Mouse (Mus musculus) thymus, adult 2 months (tissue): ENCODE measurements around the gene Sh3kbp1. TPM values are rescaled to one million over a fixed set of nuclear protein-coding genes. Genes with fewer than 3 reads are reported as not detected.

Source experiments
- DNase-seq: peaks from one replicate; pipeline ENCODE4 v3.0.0; 2021
- H3K27ac ChIP-seq: fragments of 200-500 bp; 2 replicates; pipeline ENCODE4 v1.5.1; 2012; ENCODE audit warnings: low read length, control low read depth; ENCODE audit not compliant: control insufficient read depth, insufficient read depth
- H3K27me3 ChIP-seq: fragments of 200-500 bp; 2 replicates; pipeline ENCODE4 v1.6.1; 2012; ENCODE audit warnings: mild to moderate bottlenecking, low read length, moderate library complexity, mixed read lengths; ENCODE audit not compliant: control insufficient read depth, insufficient read depth
- H3K36me3 ChIP-seq: fragments of 200-500 bp; 2 replicates; pipeline ENCODE4 v1.6.1; 2012; ENCODE audit warnings: mild to moderate bottlenecking, low read length, moderate library complexity; ENCODE audit not compliant: control insufficient read depth, insufficient read depth
- H3K4me1 ChIP-seq: fragments of 200-500 bp; replicated peaks from 2 replicates; pipeline ENCODE4 v1.6.1; 2012; ENCODE audit warnings: low read length; ENCODE audit not compliant: control insufficient read depth, insufficient read depth
- H3K4me3 ChIP-seq: fragments of 200-500 bp; 2 replicates; pipeline ENCODE4 v1.5.1; 2012; ENCODE audit warnings: mild to moderate bottlenecking, low read length, control low read depth, moderate library complexity; ENCODE audit not compliant: control insufficient read depth, insufficient read depth
- CTCF ChIP-seq: fragments of 200-500 bp; IDR thresholded peaks from 2 replicates; pipeline ENCODE4 v1.5.1; 2012; ENCODE audit warnings: mild to moderate bottlenecking, control low read depth, low read length, moderate library complexity, borderline replicate concordance; ENCODE audit not compliant: control insufficient read depth, poor library complexity, insufficient read depth; ENCODE audit errors: extremely low read depth
- POLR2A ChIP-seq: fragments of 200-500 bp; IDR thresholded peaks from 2 replicates; pipeline ENCODE4 v1.6.1; 2012; ENCODE audit warnings: mild to moderate bottlenecking, low read length, control low read depth, moderate library complexity; ENCODE audit not compliant: control insufficient read depth, poor library complexity, insufficient read depth; ENCODE audit errors: extremely low read depth
- WGBS: fragments of 180-500 bp; shearing (Covaris S2); methylation state at CpG from one replicate; pipeline ENCODE4 v1.1.7; 2018; 5-methylcytosine and 5-hydroxymethylcytosine counted together
- polyA plus RNA-seq: library from polyadenylated mRNA; depleted of rRNA; stranded (reverse); fragments of >200 nt; gene quantifications from 2 replicates; pipeline ENCODE4 v1.2.3, GENCODE M21; 2012

Gene Sh3kbp1
- polyA plus RNA-seq, 1 experiment, result 114 TPM

DNA sequence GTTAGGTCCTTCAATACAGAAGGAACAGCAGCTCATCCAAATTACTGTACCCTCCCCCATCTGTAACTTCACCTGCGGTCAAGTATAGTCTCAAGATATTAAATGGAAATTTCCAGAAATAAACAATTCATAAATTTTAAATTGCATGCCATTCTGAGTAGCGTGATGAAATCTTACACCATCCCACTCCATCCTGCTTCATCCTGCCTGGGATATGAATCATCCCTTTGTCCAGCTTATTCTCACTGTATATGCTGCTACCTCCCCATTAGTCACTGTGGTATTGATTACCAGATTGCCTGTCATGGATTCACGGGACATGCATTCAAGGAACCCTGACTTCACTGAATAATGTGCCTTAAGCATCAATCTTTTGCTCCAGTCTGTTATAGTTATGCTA, 104.3 kb downstream of the Sh3kbp1 start:
- peaks cover 6% of the 10 kb centered on the region; the same call in 1 of the 2 replicates for H3K4me1 ChIP-seq
- no peak overlapping the region for H3K27ac ChIP-seq
- H3K27me3 ChIP-seq, result no peaks in the 10 kb centered on the region
- no peak for DNase-seq
- no peaks in the 10 kb centered on the region for H3K36me3 ChIP-seq
- WGBS, result 92% methylated on average over 3 of the region's 3 CpGs
- no peak overlapping the region for H3K4me3 ChIP-seq
- no peak for TF ChIP-seq CTCF
- no peak for TF ChIP-seq POLR2A

DNA sequence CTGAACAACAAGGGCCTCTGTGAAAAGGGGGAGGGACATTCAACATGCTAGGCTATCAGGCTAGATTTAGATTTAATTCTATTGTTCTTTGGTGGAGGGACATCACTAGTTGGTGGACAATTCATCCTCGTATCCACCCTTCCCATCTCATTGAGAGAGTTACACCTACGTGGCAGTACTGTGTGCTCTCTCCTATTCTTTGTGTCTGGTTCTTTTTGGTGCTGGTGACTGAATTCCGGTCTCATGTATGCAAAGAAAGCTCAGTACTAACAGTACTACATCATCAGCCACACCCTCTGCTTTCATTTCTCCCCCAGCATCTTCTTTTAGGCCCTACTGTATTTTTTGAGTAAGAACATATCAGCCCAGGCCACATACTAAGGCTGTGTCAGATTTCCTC, 105.8 kb downstream of the Sh3kbp1 start:
- WGBS, result 89% methylated on average over 3 of the region's 3 CpGs
- no peak overlapping the region for H3K27ac ChIP-seq

DNA sequence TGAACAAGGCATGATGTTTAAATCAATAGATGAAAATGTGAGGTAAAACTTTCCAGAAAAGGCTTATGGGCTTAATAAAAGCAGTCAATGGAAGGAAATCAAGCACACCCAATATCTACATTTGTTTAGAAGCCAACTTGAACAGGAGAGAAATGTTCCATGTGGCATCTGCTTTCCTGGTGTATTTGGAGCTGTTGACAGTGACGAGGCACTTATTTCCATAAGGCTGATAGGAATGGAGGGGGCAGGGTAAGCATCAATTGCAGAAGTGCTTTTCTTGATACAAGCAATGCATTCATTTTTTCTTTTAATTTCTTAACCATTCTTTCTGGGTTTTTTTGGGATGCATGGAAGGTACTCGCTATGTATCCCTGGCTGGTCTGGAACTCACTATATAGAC, 106.9 kb downstream of the Sh3kbp1 start:
- Histone ChIP-seq H3K4me3 (no peak overlapping the region), H3K27me3 (no peaks in the 10 kb centered on the region), H3K36me3 (no peaks in the 10 kb centered on the region), H3K4me1 (peaks cover 6% of the 10 kb centered on the region; the same call in 1 of the 2 replicates), H3K27ac (no peak overlapping the region)
- no peak for TF ChIP-seq POLR2A
- no peak for TF ChIP-seq CTCF
- WGBS, result 96% methylated on average over 2 of the region's 2 CpGs
- no peak for DNase-seq

More for the DNA sequence above, 105.8 kb downstream of the Sh3kbp1 start:
- Histone ChIP-seq H3K4me1 (peaks cover 6% of the 10 kb centered on the region; the same call in 1 of the 2 replicates), H3K4me3 (no peak overlapping the region), H3K36me3 (no peaks in the 10 kb centered on the region), H3K27me3 (no peaks in the 10 kb centered on the region)
- TF ChIP-seq POLR2A (no peak), CTCF (no peak)
- DNase-seq, result no peak

DNA sequence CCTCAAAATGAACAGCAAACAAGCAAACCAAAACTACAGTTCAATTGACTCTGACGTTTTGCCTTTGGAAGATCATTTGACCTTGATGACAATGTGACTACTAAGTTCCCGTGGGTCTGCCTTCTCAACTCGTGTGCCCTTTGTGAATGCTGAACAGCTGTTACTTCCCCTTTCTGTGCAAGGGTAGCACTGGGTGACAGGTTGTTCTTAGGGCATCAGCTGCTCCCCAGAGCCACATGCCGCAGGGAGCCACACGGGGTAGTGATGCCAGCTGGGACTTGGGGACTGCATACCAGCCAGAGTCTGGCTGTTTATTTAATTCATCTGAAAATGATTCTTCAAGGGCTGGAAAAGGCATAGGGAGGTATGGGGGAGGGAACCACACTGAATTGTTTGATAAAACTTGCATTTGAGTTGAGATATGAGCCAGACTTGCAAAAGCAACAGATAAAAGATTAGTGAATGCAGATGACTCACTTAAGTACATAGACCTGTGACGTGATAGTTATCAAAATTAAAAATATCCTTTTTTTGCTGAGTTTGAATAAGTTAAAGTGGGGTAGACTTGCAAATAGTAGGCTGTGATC, 108.5 kb downstream of the Sh3kbp1 start:
- DNase-seq, result peak; percentile 30
- 7% methylated on average over 6 of the region's 6 CpGs for WGBS

DNA sequence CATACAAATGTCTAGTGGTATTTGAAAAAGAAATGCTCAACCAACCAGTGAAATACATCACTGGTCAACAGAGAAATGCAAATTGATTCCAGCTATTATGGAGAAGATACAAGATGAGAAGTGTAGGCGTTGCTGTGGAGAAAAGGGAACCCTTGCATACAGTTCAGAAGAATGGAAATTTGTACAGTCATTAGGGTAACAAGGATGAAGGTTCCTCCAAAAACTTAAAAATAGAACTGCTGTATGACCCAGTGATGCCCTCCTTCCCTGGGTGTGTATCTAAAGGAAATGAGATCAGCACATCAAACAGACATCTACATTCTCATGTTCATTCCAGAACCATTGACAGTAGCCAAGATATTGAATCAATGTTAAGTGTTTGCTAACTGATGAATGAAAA, 110.3 kb downstream of the Sh3kbp1 start:
- DNase-seq, result no peak
- H3K27me3 ChIP-seq, result no peaks in the 10 kb centered on the region
- no peak overlapping the region for H3K27ac ChIP-seq
- WGBS, result 90% methylated on average over 1 of the region's 1 CpGs
- TF ChIP-seq POLR2A (no peak), CTCF (no peak)
- no peak overlapping the region for H3K4me3 ChIP-seq
- H3K36me3 ChIP-seq, result 0 out of 2 replicates have a peak, but pooled peaks cover 3% of the 10 kb centered on the region
- peaks cover 5% of the 10 kb centered on the region for H3K4me1 ChIP-seq

More for the DNA sequence above, 108.5 kb downstream of the Sh3kbp1 start:
- H3K27ac ChIP-seq, result no peak overlapping the region
- TF ChIP-seq POLR2A (no peak), CTCF (no peak)
- peaks cover 6% of the 10 kb centered on the region for H3K4me1 ChIP-seq
- H3K27me3 ChIP-seq, result no peaks in the 10 kb centered on the region
- no peaks in the 10 kb centered on the region for H3K36me3 ChIP-seq
- no peak overlapping the region for H3K4me3 ChIP-seq

DNA sequence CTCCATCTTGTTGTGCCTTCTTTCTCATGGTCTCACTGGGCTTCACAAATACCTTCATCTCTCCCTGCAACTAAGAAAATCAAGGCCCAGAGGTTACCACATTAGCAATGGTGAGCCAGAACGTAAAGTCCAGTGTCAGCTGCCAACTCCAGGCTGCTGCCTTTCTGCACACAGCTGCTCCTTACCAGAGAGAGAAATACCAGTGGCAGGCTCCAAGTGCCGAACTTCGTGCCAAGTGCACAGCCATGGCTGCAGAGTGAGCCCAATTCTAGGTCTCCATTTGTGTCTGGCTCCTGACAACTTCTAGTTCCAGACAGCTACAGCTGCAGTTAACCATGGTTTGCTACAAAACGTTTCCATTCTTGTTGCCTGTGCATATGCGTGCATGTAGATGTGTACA, 117.0 kb downstream of the Sh3kbp1 start:
- H3K27me3 ChIP-seq, result no peaks in the 10 kb centered on the region
- H3K4me3 ChIP-seq, result no peak overlapping the region
- H3K4me1 ChIP-seq, result no peaks in the 10 kb centered on the region; the same call in 1 of the 2 replicates
- 0 out of 2 replicates have a peak, but pooled peaks cover 3% of the 10 kb centered on the region for H3K36me3 ChIP-seq
- 84% methylated on average over 5 of the region's 5 CpGs for WGBS
- DNase-seq, result no peak
- TF ChIP-seq POLR2A (no peak), CTCF (no peak)
- no peak overlapping the region for H3K27ac ChIP-seq
